Mouse (Mus musculus): ENCODE measurements around the gene Cep95. TPM values are rescaled to one million over a fixed set of nuclear protein-coding genes. Genes with fewer than 3 reads are reported as not detected.

Gene Cep95
- polyA plus RNA-seq (2014; fragmentation: Illumina TruSeq; extraction: RNeasy Lipid Tissue Mini Kit (QIAGEN cat#74804)) = 26.3 TPM

DNA sequence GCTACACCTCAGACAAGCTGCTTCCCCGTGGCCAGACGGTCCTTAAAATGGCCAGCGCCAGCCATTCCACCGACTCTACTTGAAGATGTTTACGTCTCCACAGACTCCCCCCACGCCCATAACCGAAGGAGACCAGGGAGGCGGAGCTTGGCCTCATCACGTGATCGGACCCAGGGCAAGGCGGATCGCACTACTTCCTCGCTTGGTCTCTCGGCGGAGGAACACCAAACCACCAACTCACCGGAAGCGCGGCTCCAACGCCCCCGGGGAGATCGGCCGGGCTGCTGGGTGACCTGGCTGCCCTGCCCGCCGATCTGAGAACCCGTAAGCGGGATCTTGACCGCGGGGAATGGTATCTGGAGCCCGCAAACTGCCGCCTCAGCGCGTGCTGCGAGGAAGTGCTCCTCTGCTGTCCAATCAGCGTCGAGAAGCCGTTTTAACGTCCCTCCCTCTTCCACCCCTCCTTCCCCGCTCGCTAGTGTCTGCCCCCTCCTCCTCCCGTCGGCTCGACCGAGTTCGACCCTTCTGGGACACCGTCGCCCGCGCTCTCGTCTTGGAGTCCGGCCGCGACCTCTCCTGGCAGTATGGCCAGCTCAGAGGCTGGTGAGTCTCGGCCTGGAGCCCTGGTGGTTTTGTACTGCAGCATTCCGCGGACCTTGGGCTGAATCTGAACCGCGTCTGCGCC lies at the start of gene Cep95, which contains the start of gene Ddx5:
TSS of gene Cep95 (plus strand) at position 478 of the 685 bp plus-strand sequence.
TSS of gene Ddx5 (minus strand) at position 411 of the 685 bp plus-strand sequence.

DNA sequence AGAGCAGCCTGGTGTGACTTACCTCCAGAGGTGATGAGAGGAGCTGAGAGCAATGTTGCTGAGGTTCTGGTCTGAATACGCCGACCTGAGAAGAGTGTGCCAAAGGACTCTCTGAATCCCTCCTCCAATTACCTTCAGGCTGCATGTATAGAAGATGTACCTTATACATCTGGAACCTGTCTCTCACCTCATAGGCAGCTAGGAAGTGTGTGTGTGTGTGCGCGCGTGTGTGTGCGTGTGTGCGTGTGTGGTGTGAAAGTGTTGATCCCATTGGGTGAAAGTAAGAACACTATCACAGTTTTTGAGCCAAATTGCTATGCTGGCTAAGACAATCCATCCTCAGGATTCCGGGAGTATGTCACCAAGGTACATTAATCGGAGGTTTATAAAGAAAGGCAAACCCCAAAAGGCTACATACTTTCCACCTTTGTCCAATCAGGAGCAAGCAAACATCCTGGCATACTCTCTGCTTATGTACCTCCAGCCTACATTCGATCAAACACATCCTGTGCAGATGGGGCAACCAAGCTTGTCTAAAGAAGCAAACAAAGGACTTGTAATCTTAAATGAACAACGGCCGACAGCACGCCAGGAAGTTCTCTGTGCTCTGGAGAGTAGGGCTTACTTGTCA lies 38.8 kb upstream of the Cep95 start, which contains the start of gene Pecam1:
TSS of gene Pecam1 (minus strand) at position 508 of the 631 bp plus-strand sequence.

DNA sequence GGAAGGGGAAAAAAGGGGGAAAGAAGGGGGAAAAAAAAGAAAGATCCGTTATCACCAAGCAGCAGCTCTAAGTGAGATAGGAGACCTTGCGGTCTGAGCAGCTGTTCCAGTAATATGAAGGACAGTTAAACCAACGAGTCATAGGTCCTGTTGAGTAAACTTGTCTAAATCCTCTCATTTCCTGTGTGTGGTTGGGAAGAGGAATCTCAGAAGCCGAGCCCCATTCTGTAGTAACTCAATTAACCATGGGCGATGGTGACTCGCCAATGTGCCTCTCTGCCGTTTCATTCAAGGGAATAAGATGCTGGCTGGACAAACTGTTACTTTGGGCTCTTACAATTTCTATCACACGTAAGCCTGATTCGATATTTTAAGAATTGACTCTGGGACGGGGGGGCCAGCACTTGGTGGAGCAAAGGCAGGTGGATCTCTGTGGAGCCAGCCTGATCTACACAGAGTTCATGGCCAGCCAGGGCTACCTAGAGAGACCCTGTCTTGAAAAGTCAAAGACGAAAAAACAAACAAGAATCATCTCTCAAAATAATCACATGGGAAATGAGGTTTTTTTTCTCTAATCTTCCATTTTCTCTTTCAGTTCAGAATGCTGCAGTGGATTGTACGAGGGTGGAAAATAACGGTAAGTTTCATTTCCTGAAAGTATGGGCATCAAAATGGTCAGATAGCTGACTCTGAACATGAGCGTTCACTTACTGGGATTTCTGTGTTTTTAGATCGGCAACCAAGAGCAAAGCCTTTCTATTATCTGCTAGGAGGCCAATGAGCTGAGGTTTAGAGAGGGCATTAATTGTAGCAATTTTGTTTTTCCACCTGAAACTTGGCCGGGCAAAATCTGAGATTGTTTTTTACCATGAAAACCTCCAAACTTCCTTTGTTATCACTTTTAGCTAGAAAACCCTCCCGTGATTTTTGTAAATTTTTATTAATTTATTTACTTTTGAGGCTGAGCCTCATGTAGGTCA lies 37.7 kb upstream of the Cep95 start, which contains the start of gene Milr1:
TSS of gene Milr1 (plus strand) at position 188 of the 980 bp plus-strand sequence.

DNA sequence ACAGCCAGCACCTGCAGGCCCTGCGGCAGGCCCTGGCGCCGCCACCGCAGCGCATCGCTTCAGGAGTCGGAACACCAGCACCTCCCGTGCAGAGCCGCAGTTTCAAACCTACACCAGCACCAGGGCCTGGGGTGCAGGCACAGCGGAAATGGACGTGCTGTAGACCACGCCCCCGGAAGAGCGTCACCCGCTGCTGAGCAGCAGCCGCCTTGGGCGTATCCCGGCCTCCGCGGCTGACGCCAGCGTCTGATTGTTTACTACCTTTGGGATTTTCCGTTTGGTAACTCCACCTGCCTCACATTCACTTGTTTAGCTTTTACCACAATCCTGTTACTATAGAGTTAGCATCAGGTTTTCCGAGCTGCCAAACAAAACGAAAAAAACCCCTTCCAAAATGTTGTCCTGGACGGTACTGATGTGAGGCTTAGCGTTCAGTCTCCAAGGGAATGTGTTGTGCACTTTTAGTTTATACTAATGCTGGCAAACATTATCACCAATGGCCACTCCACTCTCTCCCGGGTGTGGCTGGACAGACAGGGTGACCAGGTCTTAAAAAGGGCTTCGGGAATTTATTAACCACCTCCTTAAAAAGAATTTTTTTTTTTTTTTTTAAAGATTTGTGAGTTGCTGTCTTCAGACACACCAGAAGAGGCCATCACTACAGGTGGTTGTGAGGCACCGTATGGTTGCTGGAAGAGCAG lies 9.5 kb upstream of the Cep95 start, which contains the start of gene Polg2:
TSS of gene Polg2 (minus strand) at position 150 of the 701 bp plus-strand sequence.

Other genes with a start within 250 kb of the Cep95 start
- gene Tex2, start 175.8 kb upstream of the Cep95 start, polyA plus RNA-seq (2014; fragmentation: Illumina TruSeq; extraction: RNeasy Lipid Tissue Mini Kit (QIAGEN cat#74804)) = 26.9 TPM
- 19.9 TPM for gene Pecam1, start 38.6 kb upstream of the Cep95 start, polyA plus RNA-seq (2014; fragmentation: Illumina TruSeq; extraction: RNeasy Lipid Tissue Mini Kit (QIAGEN cat#74804))
- 2.9 TPM for gene Milr1, start 38.0 kb upstream of the Cep95 start, polyA plus RNA-seq (2014; fragmentation: Illumina TruSeq; extraction: RNeasy Lipid Tissue Mini Kit (QIAGEN cat#74804))
- gene Polg2, start 9.7 kb upstream of the Cep95 start, polyA plus RNA-seq (2014; fragmentation: Illumina TruSeq; extraction: RNeasy Lipid Tissue Mini Kit (QIAGEN cat#74804)) = 4.5 TPM
- 1,274 TPM for gene Ddx5, start 67 bp upstream of the Cep95 start, polyA plus RNA-seq (2014; fragmentation: Illumina TruSeq; extraction: RNeasy Lipid Tissue Mini Kit (QIAGEN cat#74804))
- 118 TPM for gene Smurf2, start 131.5 kb downstream of the Cep95 start, polyA plus RNA-seq (2014; fragmentation: Illumina TruSeq; extraction: RNeasy Lipid Tissue Mini Kit (QIAGEN cat#74804))
- gene Kpna2, start 210.3 kb downstream of the Cep95 start, polyA plus RNA-seq (2014; fragmentation: Illumina TruSeq; extraction: RNeasy Lipid Tissue Mini Kit (QIAGEN cat#74804)) = 162 TPM
- 8.3 TPM for gene 1810010H24Rik, start 236.4 kb downstream of the Cep95 start, polyA plus RNA-seq (2014; fragmentation: Illumina TruSeq; extraction: RNeasy Lipid Tissue Mini Kit (QIAGEN cat#74804))

Measured in ovary, adult 10 weeks (tissue).